Mouse (Mus musculus) effector memory CD4-positive, alpha-beta T cell, adult 5 months (primary cell): ENCODE measurements around the gene Cdc26. TPM values are rescaled to one million over a fixed set of nuclear protein-coding genes. Genes with fewer than 3 reads are reported as not detected.

Experiments used
- polyA plus RNA-seq: library from polyadenylated mRNA; unstranded; fragments of 100-300 nt; shearing (Covaris generic); gene quantifications from one replicate; pipeline ENCODE4 v1.2.1, GENCODE M21; 2017

Gene Cdc26
- 52.7 TPM for polyA plus RNA-seq

DNA sequence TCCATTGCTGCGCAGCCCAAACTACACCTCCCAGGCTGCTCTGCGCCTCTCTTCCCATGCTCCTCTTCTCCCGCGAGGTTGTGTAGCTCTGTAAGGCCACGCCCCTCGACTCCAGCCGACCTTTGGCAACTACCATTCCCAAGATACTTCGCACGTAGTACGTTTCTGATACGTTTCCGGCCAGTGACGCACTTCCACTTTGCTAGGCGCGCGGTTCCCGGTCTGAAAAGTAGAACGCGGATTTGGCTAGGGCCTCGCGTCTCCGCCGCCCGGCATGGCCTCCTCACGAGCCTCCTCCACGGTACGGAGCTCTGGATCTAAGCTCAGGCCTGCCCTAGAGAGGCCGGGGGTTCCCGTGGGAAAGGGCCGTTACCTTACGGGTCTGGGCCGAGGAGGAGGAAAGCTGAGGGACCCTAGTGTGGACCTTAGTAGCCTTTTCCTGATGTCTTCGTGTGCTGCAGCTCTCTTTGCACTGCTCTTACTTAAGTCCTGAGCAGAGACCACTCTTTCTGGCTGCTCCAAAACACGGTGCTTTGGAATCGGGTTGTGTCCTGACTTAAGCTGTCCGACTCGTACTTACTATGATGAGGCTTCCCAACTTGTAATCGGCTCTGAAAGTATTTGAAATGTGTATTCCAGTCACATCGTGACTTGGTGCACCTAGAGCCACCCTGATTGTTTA is at the start of gene Cdc26, which contains the start of gene Prpf4:
Gene Cdc26, minus strand, starts transcription at position 42 of the 682 bp plus-strand sequence.
Gene Prpf4, plus strand, starts transcription at position 197 of the 682 bp plus-strand sequence.

DNA sequence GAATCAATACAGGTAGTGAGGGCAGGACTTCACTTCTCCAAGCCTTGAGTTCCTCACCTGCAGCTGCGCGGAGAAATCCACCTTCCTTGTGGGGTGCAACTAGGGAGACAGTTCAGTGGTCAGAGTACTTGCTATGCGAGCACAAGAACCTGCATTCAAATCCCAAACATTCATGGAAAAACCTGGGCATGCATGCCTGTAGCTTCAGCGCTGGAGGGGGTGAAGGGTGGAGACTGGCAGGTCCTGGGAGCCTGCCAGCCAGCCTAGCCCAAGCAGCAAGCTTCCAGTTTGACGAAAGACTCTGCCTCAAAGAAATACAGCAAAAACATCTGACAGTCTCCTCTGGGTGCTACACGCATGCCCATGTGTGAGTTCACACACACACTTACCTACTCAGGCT is 26.6 kb upstream of the Cdc26 start, which contains the start of gene Rnf183:
Gene Rnf183, minus strand, starts transcription at position 172 of the 400 bp plus-strand sequence.

DNA sequence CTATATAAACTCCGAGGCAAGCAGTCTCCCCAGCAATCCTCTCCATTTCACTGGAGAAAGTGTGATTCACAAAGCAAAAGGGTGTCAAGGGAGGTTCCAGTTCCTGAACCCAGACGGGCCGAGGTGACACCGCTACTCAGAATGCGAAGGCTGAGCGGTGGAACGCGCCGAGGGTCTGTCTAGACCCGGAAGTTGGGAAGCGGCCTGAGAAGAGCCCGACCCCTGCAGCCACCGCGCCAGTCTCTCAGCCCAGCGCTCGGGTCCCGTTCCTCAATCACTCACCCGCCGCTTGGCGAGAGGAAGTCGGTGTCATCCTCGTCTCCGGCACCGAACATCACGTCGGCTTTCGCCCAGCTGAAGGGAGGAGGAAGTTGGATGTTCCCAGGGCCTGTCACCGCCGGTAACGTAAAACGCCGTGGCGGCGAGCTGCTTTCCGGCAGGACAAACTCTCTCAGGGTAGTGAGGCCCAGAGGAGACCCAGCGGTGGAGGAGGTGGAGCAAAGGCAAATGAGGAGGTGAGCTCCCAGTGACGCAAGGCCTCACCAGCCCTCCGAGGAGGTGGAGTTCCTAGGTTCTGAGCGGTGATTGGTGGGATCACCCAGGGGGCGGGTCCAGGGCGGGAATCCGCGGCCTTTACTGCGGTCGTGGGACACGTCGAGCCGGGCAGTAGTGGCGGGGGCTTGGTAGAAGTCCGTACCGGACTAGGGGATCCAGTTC is 48.2 kb downstream of the Cdc26 start, which contains the start of the genes Fkbp15 and Slc31a1:
Gene Fkbp15, minus strand, starts transcription at position 461 of the 717 bp plus-strand sequence.
Gene Slc31a1, plus strand, starts transcription at position 640 of the 717 bp plus-strand sequence.

Other genes with a start within 250 kb of the Cdc26 start
- 0.36 TPM for gene Zfp37, start 177.6 kb downstream of the Cdc26 start, polyA plus RNA-seq
- 7.5 TPM for gene Slc31a2, start 146.1 kb downstream of the Cdc26 start, polyA plus RNA-seq
- 46.1 TPM for gene Fkbp15, start 48.1 kb downstream of the Cdc26 start, polyA plus RNA-seq
- 15.6 TPM for gene Slc31a1, start 47.9 kb downstream of the Cdc26 start, polyA plus RNA-seq
- 24.6 TPM for gene Prpf4, start 155 bp upstream of the Cdc26 start, polyA plus RNA-seq
- gene Rnf183, start 26.6 kb upstream of the Cdc26 start, polyA plus RNA-seq: not detected
- gene Wdr31, start 62.3 kb upstream of the Cdc26 start, polyA plus RNA-seq: 1.2 TPM
- 15.7 TPM for gene Bspry, start 71.4 kb upstream of the Cdc26 start, polyA plus RNA-seq
- 0.62 TPM for gene Hdhd3, start 94.8 kb upstream of the Cdc26 start, polyA plus RNA-seq
- 25.7 TPM for gene Alad, start 111.3 kb upstream of the Cdc26 start, polyA plus RNA-seq
- 14.8 TPM for gene Pole3, start 116.4 kb upstream of the Cdc26 start, polyA plus RNA-seq
- gene 4933430I17Rik, start 116.7 kb upstream of the Cdc26 start, polyA plus RNA-seq: not detected
- gene Rgs3, start 151.2 kb upstream of the Cdc26 start, polyA plus RNA-seq: 69.2 TPM